Mouse (Mus musculus) hindbrain, embryonic 16.5 days (tissue): ENCODE data around the gene Sgpp2. TPM values are rescaled to one million over a fixed set of nuclear protein-coding genes. Genes with fewer than 3 reads are reported as not detected.

Experiments
- ATAC-seq: fragments of 200-750 bp; cut with Nextera tagmentation; 2 replicates; pipeline ENCODE4 v1.8.0; 2017; ENCODE audit warnings: moderate TSS enrichment, moderate library complexity
- H3K27ac ChIP-seq: fragments of 300-500 bp; sonication (generic); 2 replicates; pipeline ENCODE4 v1.5.1; 2014; ENCODE audit warnings: low read depth, mild to moderate bottlenecking, control low read depth, low read length, moderate library complexity
- H3K27me3 ChIP-seq: fragments of 300-500 bp; sonication (generic); replicated peaks from 2 replicates; pipeline ENCODE4 v1.6.1; 2014; ENCODE audit warnings: low read length; ENCODE audit not compliant: control insufficient read depth, insufficient read depth
- H3K36me3 ChIP-seq: fragments of 300-500 bp; sonication (generic); 2 replicates; pipeline ENCODE4 v1.6.1; 2014; ENCODE audit warnings: mild to moderate bottlenecking, low read length, moderate library complexity, mixed read lengths; ENCODE audit not compliant: control insufficient read depth, insufficient read depth
- H3K4me1 ChIP-seq: fragments of 300-500 bp; sonication (generic); 2 replicates; pipeline ENCODE4 v1.6.1; 2014; ENCODE audit warnings: low read depth, low read length; ENCODE audit not compliant: control insufficient read depth, insufficient read depth
- H3K4me2 ChIP-seq: fragments of 300-500 bp; sonication (generic); 2 replicates; pipeline ENCODE4 v1.6.1; 2014; ENCODE audit warnings: mild to moderate bottlenecking, low read length, control low read depth, moderate library complexity
- H3K4me3 ChIP-seq: fragments of 300-500 bp; sonication (generic); 2 replicates; pipeline ENCODE4 v1.5.1; 2014; ENCODE audit warnings: mild to moderate bottlenecking, low read length, control low read depth, moderate library complexity
- H3K9ac ChIP-seq: fragments of 300-500 bp; sonication (generic); 2 replicates; pipeline ENCODE4 v1.6.1; 2014; ENCODE audit warnings: low read depth, mild to moderate bottlenecking, control low read depth, low read length, moderate library complexity
- H3K9me3 ChIP-seq: fragments of 300-500 bp; sonication (generic); 2 replicates; pipeline ENCODE4 v1.6.1; 2014; ENCODE audit warnings: mild to moderate bottlenecking, low read length, moderate library complexity; ENCODE audit not compliant: control insufficient read depth
- WGBS: fragments of 180-500 bp; shearing (Covaris S2); extraction: QIAGEN DNeasy Blood & Tissue Kit; methylation state at CpG from one replicate; pipeline ENCODE4 v1.1.7; 2014; 5-methylcytosine and 5-hydroxymethylcytosine counted together
- polyA plus RNA-seq: library from polyadenylated mRNA; unstranded; fragments of >200 nt; fragmentation: Nextera tagmentation; extraction: Ambion mirVana; gene quantifications from 2 replicates; pipeline ENCODE4 v1.2.1, GENCODE M21; 2015

The Sgpp2 gene
- polyA plus RNA-seq, 1 experiment from 2014 or later: 2.7 TPM

GRCm38 (mm10) chr1:78409396-78409795 is 99.3 kb downstream of the Sgpp2 start:
- no peak overlapping the region for H3K27ac ChIP-seq
- no peak overlapping the region for H3K4me3 ChIP-seq
- no peaks in the 10 kb centered on the region for H3K27me3 ChIP-seq
- H3K36me3 ChIP-seq: no peaks in the 10 kb centered on the region
- H3K4me2 ChIP-seq: no peak overlapping the region
- no peaks in the 10 kb centered on the region for H3K4me1 ChIP-seq
- H3K9ac ChIP-seq: no peak overlapping the region
- no peak for ATAC-seq
- 92% methylated on average over 2 of the region's 2 CpGs for WGBS
- H3K9me3 ChIP-seq: no peaks in the 10 kb centered on the region

- 37% methylated on average over 7 of the region's 7 CpGs for WGBS
- no peaks in the 10 kb centered on the region for H3K27me3 ChIP-seq
Observed at GRCm38 (mm10) chr1:78412668-78413067, 102.5 kb downstream of the Sgpp2 start.

GRCm38 (mm10) chr1:78414421-78414820 is 104.3 kb downstream of the Sgpp2 start:
- no peak overlapping the region for H3K4me2 ChIP-seq
- no peak overlapping the region for H3K9ac ChIP-seq
- 83% methylated on average over 5 of the region's 5 CpGs for WGBS
- H3K27me3 ChIP-seq: no peaks in the 10 kb centered on the region
- no peak overlapping the region for H3K27ac ChIP-seq
- no peak overlapping the region for H3K4me3 ChIP-seq
- H3K4me1 ChIP-seq: no peaks in the 10 kb centered on the region
- no peaks in the 10 kb centered on the region for H3K9me3 ChIP-seq
- no peaks in the 10 kb centered on the region for H3K36me3 ChIP-seq
- ATAC-seq: no peak

More at GRCm38 (mm10) chr1:78412668-78413067, 102.5 kb downstream of the Sgpp2 start:
- Histone ChIP-seq H3K4me3 (no peak overlapping the region), H3K27ac (no peak overlapping the region), H3K9ac (no peak overlapping the region), H3K36me3 (no peaks in the 10 kb centered on the region), H3K4me2 (no peak overlapping the region), H3K4me1 (no peaks in the 10 kb centered on the region), H3K9me3 (no peaks in the 10 kb centered on the region)
- 0 out of 2 replicates have a peak, but pooled peaks have one; percentile 11 for ATAC-seq

- no peaks in the 10 kb centered on the region for H3K9me3 ChIP-seq
- 94% methylated on average over 9 of the region's 9 CpGs for WGBS
- no peaks in the 10 kb centered on the region for H3K4me1 ChIP-seq
- H3K27ac ChIP-seq: no peak overlapping the region
- no peak overlapping the region for H3K4me2 ChIP-seq
- ATAC-seq: no peak
- no peaks in the 10 kb centered on the region for H3K36me3 ChIP-seq
- H3K9ac ChIP-seq: no peak overlapping the region
- H3K4me3 ChIP-seq: no peak overlapping the region
- no peaks in the 10 kb centered on the region for H3K27me3 ChIP-seq
Observed at GRCm38 (mm10) chr1:78417154-78417911, 107.2 kb downstream of the Sgpp2 start.

- Histone ChIP-seq H3K9ac (no peak overlapping the region), H3K9me3 (no peaks in the 10 kb centered on the region), H3K27ac (no peak overlapping the region), H3K4me3 (no peak overlapping the region), H3K4me2 (no peak overlapping the region), H3K27me3 (no peaks in the 10 kb centered on the region), H3K36me3 (no peaks in the 10 kb centered on the region), H3K4me1 (no peaks in the 10 kb centered on the region)
- peak; percentile 72; the same call in 1 of the 2 replicates for ATAC-seq
- WGBS: 51% methylated on average over 4 of the region's 4 CpGs
Observed at GRCm38 (mm10) chr1:78419593-78419992, 109.4 kb downstream of the Sgpp2 start.

- H3K27ac ChIP-seq: no peak overlapping the region
- no peak overlapping the region for H3K4me3 ChIP-seq
- no peak for ATAC-seq
- H3K9ac ChIP-seq: no peak overlapping the region
- WGBS: 91% methylated on average over 6 of the region's 6 CpGs
- H3K36me3 ChIP-seq: no peaks in the 10 kb centered on the region
- no peaks in the 10 kb centered on the region for H3K9me3 ChIP-seq
- H3K27me3 ChIP-seq: no peaks in the 10 kb centered on the region
- no peak overlapping the region for H3K4me2 ChIP-seq
- no peaks in the 10 kb centered on the region for H3K4me1 ChIP-seq
Observed at GRCm38 (mm10) chr1:78420271-78420670, 110.1 kb downstream of the Sgpp2 start.

- H3K9me3 ChIP-seq: no peaks in the 10 kb centered on the region
- no peak overlapping the region for H3K4me3 ChIP-seq
- no peaks in the 10 kb centered on the region for H3K36me3 ChIP-seq
- H3K9ac ChIP-seq: no peak overlapping the region
- ATAC-seq: no peak
- no peak overlapping the region for H3K27ac ChIP-seq
- H3K27me3 ChIP-seq: no peaks in the 10 kb centered on the region
- no peak overlapping the region for H3K4me2 ChIP-seq
- no peaks in the 10 kb centered on the region; the same call in 1 of the 2 replicates for H3K4me1 ChIP-seq
- 82% methylated on average over 5 of the region's 5 CpGs for WGBS
Observed at GRCm38 (mm10) chr1:78421749-78422148, 111.6 kb downstream of the Sgpp2 start.

GRCm38 (mm10) chr1:78422576-78422975 is 112.4 kb downstream of the Sgpp2 start:
- no peak overlapping the region for H3K4me2 ChIP-seq
- H3K4me3 ChIP-seq: no peak overlapping the region
- no peaks in the 10 kb centered on the region for H3K36me3 ChIP-seq
- WGBS: 39% methylated on average over 2 of the region's 2 CpGs
- H3K27ac ChIP-seq: no peak overlapping the region
- H3K9me3 ChIP-seq: no peaks in the 10 kb centered on the region
- ATAC-seq: no peak
- H3K9ac ChIP-seq: no peak overlapping the region
- no peaks in the 10 kb centered on the region for H3K27me3 ChIP-seq
- H3K4me1 ChIP-seq: no peaks in the 10 kb centered on the region; the same call in 1 of the 2 replicates

GRCm38 (mm10) chr1:78424848-78425247 is 114.7 kb downstream of the Sgpp2 start:
- no peak overlapping the region for H3K27ac ChIP-seq
- WGBS: 98% methylated on average over 4 of the region's 4 CpGs
- ATAC-seq: no peak
- no peak overlapping the region for H3K4me3 ChIP-seq
- peaks cover 3% of the 10 kb centered on the region for H3K4me1 ChIP-seq
- H3K4me2 ChIP-seq: no peak overlapping the region
- H3K36me3 ChIP-seq: no peaks in the 10 kb centered on the region
- no peak overlapping the region for H3K9ac ChIP-seq
- H3K27me3 ChIP-seq: no peaks in the 10 kb centered on the region
- H3K9me3 ChIP-seq: no peaks in the 10 kb centered on the region
